Mouse (Mus musculus) kidney, adult 2 months (tissue): ENCODE data around the gene Usp48.
A peak's percentile ranks its signal among the peaks of the same experiment; 100 is the strongest.

Experiments used
- CTCF ChIP-seq: fragments of 200-500 bp; conservative IDR thresholded peaks from 2 replicates; pipeline ENCODE4 v1.5.1; 2011; ENCODE audit warnings: low read depth, mild to moderate bottlenecking, control low read depth, low read length, moderate library complexity, mixed read lengths; ENCODE audit not compliant: insufficient read depth, insufficient read length
- POLR2A ChIP-seq: fragments of 200-500 bp; IDR thresholded peaks from one replicate; pipeline ENCODE4 v1.6.1; 2011; ENCODE audit warnings: low read depth, low read length, control low read depth

- TF ChIP-seq POLR2A (no peak), CTCF (peak; percentile 55)
These were observed 15.2 kb upstream of the Usp48 start for GRCm38 (mm10) chr4:137578181-137578845.
